Mouse (Mus musculus): ENCODE measurements around the gene Fgfr2.

DNA sequence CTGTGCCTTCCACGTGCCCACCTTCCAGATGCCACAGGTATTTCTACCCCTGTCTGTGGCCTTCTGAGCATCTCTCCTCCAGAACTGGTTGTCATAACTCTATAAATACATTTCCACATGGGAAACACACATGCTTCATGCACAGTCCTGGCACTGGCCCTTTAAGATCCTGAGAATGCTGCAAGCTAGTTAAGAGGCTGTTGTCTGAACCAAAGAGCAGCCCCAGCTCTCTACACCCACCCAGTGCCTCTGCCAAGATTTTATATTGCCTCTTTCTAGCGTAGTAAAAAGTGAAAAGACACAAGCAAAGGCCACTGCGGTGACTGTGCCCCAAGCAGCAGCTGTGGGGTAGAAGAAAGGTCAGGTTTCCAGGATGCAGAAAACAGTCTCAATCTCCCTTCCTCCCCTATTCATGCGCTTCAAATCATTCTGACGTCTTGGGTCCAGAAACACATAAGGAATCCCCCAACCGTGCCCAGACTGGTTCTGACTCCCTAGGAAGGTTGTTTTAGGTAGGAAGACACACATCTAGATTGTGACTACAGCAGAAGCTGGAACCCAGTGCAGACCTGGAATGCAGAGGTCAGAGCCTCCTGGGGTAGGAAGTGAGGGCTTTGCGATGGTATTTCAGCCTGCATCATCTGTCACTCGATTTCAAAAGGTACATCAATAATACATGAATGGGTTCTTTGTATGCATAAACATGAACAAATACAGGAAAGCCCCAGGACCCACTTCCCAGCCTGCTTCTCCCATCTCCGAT is 1195.7 kb downstream of the Fgfr2 start:
- TF ChIP-seq CTCF (IDR thresholded peaks at IDR 0.05; ENCODE audit: extremely low read depth, insufficient read length, insufficient replicate concordance, low read depth, low read length): no peak
- TF ChIP-seq POLR2A (IDR thresholded peaks at IDR 0.05; ENCODE audit: low read depth, low read length): no peak

Measured in small intestine, adult 2 months (tissue).